Mouse (Mus musculus): ENCODE measurements around the gene Kcnk2.

GRCm38 (mm10) chr1:189435452-189435851 is 33.4 kb upstream of the Kcnk2 start:
- TF ChIP-seq EP300 (optimal IDR thresholded peaks at IDR 0.05) (no peak), CTCF (IDR thresholded peaks at IDR 0.05; ENCODE audit: low read depth) (no peak)

All from stomach, postnatal 0 days (tissue).